Mouse (Mus musculus) heart, postnatal 14 days (tissue): Measurements from ENCODE around the gene Slc30a3. TPM values are rescaled to one million over a fixed set of nuclear protein-coding genes. Genes with fewer than 3 reads are reported as not detected.
"Not testable (repeated sequence)": the region's sequence is repeated elsewhere in the genome, so short reads cannot be mapped to it uniquely, and the experiment has no call there.

ENCODE experiments used
- DNase-seq, 2 experiments: peaks; one replicate each; pipeline ENCODE4 v3.0.0; 2021 to 2022
- intact Hi-C: fragments of 180-260 bp; cut with DNase I; formaldehyde crosslinking; loops from one replicate; pipeline ENCODE4 v1.15.1; 2025
- total RNA-seq, 2 experiments: library from RNA; stranded (reverse); gene quantifications; 2 replicates each; pipeline ENCODE4 v1.2.3; 2021

The Slc30a3 gene
- total RNA-seq, 2 experiments from 2014 or later, result 0.27 TPM; not detected in 1

GRCm38 (mm10) chr5:31054261-31055215 is 53.5 kb downstream of the Slc30a3 start, which contains the start of gene Cad:
Gene Cad (plus strand): TSS chr5:31054780.
- intact Hi-C loops, result loop anchor here (5.0 kb wide), 2 partner anchors 53 to 123 kb away; partner anchors contain the start of genes Dnajc5g, Gm29609 and Slc30a3
- DNase-seq, result peak; percentile 94 to 97

GRCm38 (mm10) chr5:31053728-31054127 is 54.3 kb downstream of the Slc30a3 start:
- intact Hi-C loops, result loop anchor here (5.0 kb wide), 1 partner anchor 54 kb away; the partner anchor contains the start of genes Dnajc5g and Slc30a3
- DNase-seq, result not testable (repeated sequence)

GRCm38 (mm10) chr5:31050427-31050826 is 57.6 kb downstream of the Slc30a3 start:
- intact Hi-C loops, result loop anchor here (5.0 kb wide), 1 partner anchor 57 kb away; the partner anchor contains the start of genes Dnajc5g and Slc30a3
- DNase-seq, result no peak

GRCm38 (mm10) chr5:31048763-31049641 is 59.0 kb downstream of the Slc30a3 start, which contains the start of gene Slc5a6:
Gene Slc5a6 (minus strand): TSS chr5:31048924.
- peak; percentile 23 to 58 for DNase-seq
- intact Hi-C loops, result loop anchor here (2.0 kb wide), 1 partner anchor 88 kb away; the partner anchor contains the start of gene Preb

GRCm38 (mm10) chr5:31047848-31048762 is 59.9 kb downstream of the Slc30a3 start, which contains the start of gene Atraid:
Gene Atraid (plus strand): TSS chr5:31048312.
- intact Hi-C loops, result loop anchor here (2.0 kb wide), 1 partner anchor 87 kb away; the partner anchor contains the start of gene Preb

GRCm38 (mm10) chr5:31047074-31047473 is 61.0 kb downstream of the Slc30a3 start:
- no peak for DNase-seq
- intact Hi-C loops, result no loop called here

More at GRCm38 (mm10) chr5:31047848-31048762, 59.9 kb downstream of the Slc30a3 start, which contains the start of gene Atraid:
- peak; percentile 99 for DNase-seq

GRCm38 (mm10) chr5:31046416-31046815 is 61.6 kb downstream of the Slc30a3 start:
- DNase-seq, result no peak
- intact Hi-C loops, result no loop called here

- intact Hi-C loops, result no loop called here
- DNase-seq, result no peak
Measured at GRCm38 (mm10) chr5:31038171-31038845, 69.7 kb downstream of the Slc30a3 start.

GRCm38 (mm10) chr5:31036556-31036955 is 71.5 kb downstream of the Slc30a3 start:
- intact Hi-C loops, result not testable (repeated sequence)

More at GRCm38 (mm10) chr5:31036556-31036955, 71.5 kb downstream of the Slc30a3 start:
- DNase-seq, result not testable (repeated sequence)

Other genes starting within 250 kb of the Slc30a3 start
- gene Tmem214, start 240.2 kb downstream of the Slc30a3 start, total RNA-seq, result 10 to 100 TPM; 35.8 to 41.1 TPM
- 1 to 10 TPM; 5.9 to 8.3 TPM for gene Agbl5, start 219.5 kb downstream of the Slc30a3 start, total RNA-seq
- 100 to 1,000 TPM; 145 to 146 TPM for gene Ost4, start 200.4 kb downstream of the Slc30a3 start, total RNA-seq
- 10 to 100 TPM; 38.9 to 46.9 TPM for gene Emilin1, start 194.8 kb downstream of the Slc30a3 start, total RNA-seq
- 10 to 100 TPM; 15.4 TPM for gene Khk, start 186.8 kb downstream of the Slc30a3 start, total RNA-seq
- under 1 TPM; 0.39 to 0.45 TPM for gene Cgref1, start 162.6 kb downstream of the Slc30a3 start, total RNA-seq
- gene Preb, start 147.9 kb downstream of the Slc30a3 start, total RNA-seq, result 10 to 100 TPM; 74.1 to 79.3 TPM
- under 1 TPM; 0.51 to 0.55 TPM for gene Tcf23, start 139.6 kb downstream of the Slc30a3 start, total RNA-seq
- gene Atraid, start 59.9 kb downstream of the Slc30a3 start, total RNA-seq, result 10 to 100 TPM; 51.4 to 51.8 TPM
- 1 to 10 TPM; 6.6 to 7.6 TPM for gene Slc5a6, start 59.3 kb downstream of the Slc30a3 start, total RNA-seq
- gene Cad, start 53.5 kb downstream of the Slc30a3 start, total RNA-seq, result 10 to 100 TPM; 13.5 to 14.8 TPM
- not detected for gene Dnajc5g, start 2.0 kb downstream of the Slc30a3 start, total RNA-seq
- 100 to 1,000 TPM; 102 to 129 TPM for gene Trim54, start 8.5 kb upstream of the Slc30a3 start, total RNA-seq
- gene Ucn, start 30.6 kb upstream of the Slc30a3 start, total RNA-seq, result not detected
- 10 to 100 TPM; 55.1 to 56.0 TPM for gene Mpv17, start 46.0 kb upstream of the Slc30a3 start, total RNA-seq
- under 1 TPM; 0.56 to 0.93 TPM for gene Gm29609, start 71.7 kb upstream of the Slc30a3 start, total RNA-seq
- 10 to 100 TPM; 31.9 to 34.5 TPM for gene Gtf3c2, start 71.9 kb upstream of the Slc30a3 start, total RNA-seq
- 10 to 100 TPM; 66.3 to 67.8 TPM for gene Snx17, start 85.0 kb upstream of the Slc30a3 start, total RNA-seq
- gene Eif2b4, start 85.2 kb upstream of the Slc30a3 start, total RNA-seq, result 10 to 100 TPM; 48.4 to 62.3 TPM
- gene Zfp513, start 94.1 kb upstream of the Slc30a3 start, total RNA-seq, result 10 to 100 TPM in 1 of 2 experiments, 1 to 10 TPM in 1; 9.9 to 10.6 TPM
- gene Ppm1g, start 112.5 kb upstream of the Slc30a3 start, total RNA-seq, result 10 to 100 TPM; 56.5 to 66.1 TPM
- gene Nrbp1, start 132.6 kb upstream of the Slc30a3 start, total RNA-seq, result 10 to 100 TPM; 73.1 to 75.0 TPM
- gene Gm9970, start 133.0 kb upstream of the Slc30a3 start, total RNA-seq, result not detected
- gene Krtcap3, start 143.5 kb upstream of the Slc30a3 start, total RNA-seq, result 1 to 10 TPM; 2.8 to 3.2 TPM
- 10 to 100 TPM; 37.2 to 42.3 TPM for gene Ift172, start 182.9 kb upstream of the Slc30a3 start, total RNA-seq
- gene Fndc4, start 187.8 kb upstream of the Slc30a3 start, total RNA-seq, result 1 to 10 TPM; 2.4 to 5.0 TPM
- not detected for gene Gckr, start 189.2 kb upstream of the Slc30a3 start, total RNA-seq